ENCODE assay signal across 24 mouse cellular contexts in the genomic region with DNA sequence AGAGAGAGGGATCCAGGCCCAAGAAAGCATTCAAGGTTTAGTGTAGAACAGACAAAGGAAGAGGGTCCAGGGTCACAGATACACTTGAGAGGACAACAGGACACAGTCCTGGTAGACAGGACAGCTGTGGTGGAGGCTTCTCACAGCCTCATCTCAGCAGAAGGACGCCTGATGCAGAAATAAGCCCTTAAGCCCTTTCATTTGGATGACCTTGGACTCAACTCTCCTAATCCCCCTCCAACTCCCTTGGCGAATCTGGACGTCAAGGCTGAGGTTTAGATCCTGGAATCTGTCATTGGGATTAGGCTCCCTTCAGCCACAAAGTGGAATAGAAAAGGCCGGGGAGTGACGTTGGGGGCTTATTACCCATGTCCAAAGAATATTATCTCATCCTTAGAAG.
DNase-seq lines count a peak whose midpoint lies in the region; ATAC-seq lines count a peak whose summit lies in the region.
"Had no signal": no experiment of that assay in that cellular context is flagged by ENCODE, and none has a peak within 500 bp of the region (broad histone marks: within the 10 kb centered on the region; RNA-seq: fewer than 3 reads in every experiment).

No protein-coding gene starts in this region.

- no peaks in the 10 kb centered on the region for H3K36me3 ChIP-seq in kidney, embryonic 14.5 days (ENCODE audit: control insufficient read depth, insufficient read depth, low read length)
- no peaks in the 10 kb centered on the region for H3K36me3 ChIP-seq in embryonic facial prominence, embryonic 10.5 days (replicated peaks)
- no peaks in the 10 kb centered on the region for H3K36me3 ChIP-seq in embryonic facial prominence, embryonic 15.5 days
- H3K36me3 ChIP-seq in stomach, embryonic 14.5 days (ENCODE audit: control insufficient read depth, insufficient read depth, low read length): no peaks in the 10 kb centered on the region
- H3K36me3 ChIP-seq: heart, embryonic 15.5 days; limb, embryonic 12.5 days; lung, embryonic 15.5 days; neural tube, embryonic 13.5 days had no signal

- WGBS in kidney, embryonic 14.5 days: 60% methylated on average over 5 of the region's 5 CpGs
- 57% methylated on average over 5 of the region's 5 CpGs for WGBS in embryonic facial prominence, embryonic 10.5 days
- 34% methylated on average over 5 of the region's 5 CpGs for WGBS in embryonic facial prominence, embryonic 15.5 days
- WGBS in stomach, embryonic 14.5 days: 28% methylated on average over 5 of the region's 5 CpGs

- no peak overlapping the region for H3K4me3 ChIP-seq in kidney, embryonic 14.5 days (ENCODE audit: low read length)
- H3K4me3 ChIP-seq in embryonic facial prominence, embryonic 10.5 days: no peak overlapping the region
- H3K4me3 ChIP-seq in embryonic facial prominence, embryonic 15.5 days (replicated peaks): no peak overlapping the region
- H3K4me3 ChIP-seq in stomach, embryonic 14.5 days (ENCODE audit: low read depth, low read length): no peak overlapping the region
- H3K4me3 ChIP-seq: heart, adult 2 months; heart, embryonic 15.5 days; limb, embryonic 12.5 days; lung, embryonic 15.5 days; neural tube, embryonic 13.5 days had no signal

- peaks cover 9% of the 10 kb centered on the region; the same call in 1 of the 2 replicates for H3K4me1 ChIP-seq in kidney, embryonic 14.5 days (ENCODE audit: control insufficient read depth, insufficient read depth, low read length)
- H3K4me1 ChIP-seq in embryonic facial prominence, embryonic 10.5 days: peaks cover 5% of the 10 kb centered on the region; the same call in 1 of the 2 replicates
- peaks cover 6% of the 10 kb centered on the region; the same call in 1 of the 2 replicates for H3K4me1 ChIP-seq in embryonic facial prominence, embryonic 15.5 days
- H3K4me1 ChIP-seq in stomach, embryonic 14.5 days (ENCODE audit: control insufficient read depth, insufficient read depth, low read length): peaks cover 5% of the 10 kb centered on the region; the same call in 1 of the 2 replicates
- H3K4me1 ChIP-seq: lung, embryonic 15.5 days; neural tube, embryonic 13.5 days had no signal

- no peaks in the 10 kb centered on the region for H3K27me3 ChIP-seq in kidney, embryonic 14.5 days (ENCODE audit: control insufficient read depth, insufficient read depth, low read length)
- H3K27me3 ChIP-seq in embryonic facial prominence, embryonic 10.5 days (replicated peaks; ENCODE audit: low read depth, poor library complexity, severe bottlenecking): no peaks in the 10 kb centered on the region
- H3K27me3 ChIP-seq in embryonic facial prominence, embryonic 15.5 days: no peaks in the 10 kb centered on the region
- H3K27me3 ChIP-seq in stomach, embryonic 14.5 days (ENCODE audit: control insufficient read depth, insufficient read depth, low read length): no peaks in the 10 kb centered on the region
- H3K27me3 ChIP-seq: heart, embryonic 15.5 days; lung, embryonic 15.5 days; neural tube, embryonic 13.5 days had no signal

- no peak overlapping the region for H3K4me2 ChIP-seq in kidney, embryonic 14.5 days (replicated peaks; ENCODE audit: low read depth, low read length)
- H3K4me2 ChIP-seq in embryonic facial prominence, embryonic 15.5 days (replicated peaks): no peak overlapping the region
- no peak overlapping the region for H3K4me2 ChIP-seq in stomach, embryonic 14.5 days (replicated peaks; ENCODE audit: low read depth, low read length)
- H3K4me2 ChIP-seq: heart, embryonic 15.5 days; limb, embryonic 12.5 days; lung, embryonic 15.5 days; neural tube, embryonic 13.5 days had no signal

- no peak for ATAC-seq in kidney, embryonic 14.5 days (ENCODE audit: low FRiP score, low TSS enrichment)
- no peak for ATAC-seq in embryonic facial prominence, embryonic 15.5 days (ENCODE audit: insufficient number of reproducible peaks, low FRiP score, low TSS enrichment, low read depth)
- no peak for ATAC-seq in stomach, embryonic 14.5 days (ENCODE audit: insufficient number of reproducible peaks, insufficient read depth, low FRiP score, low read depth)
- ATAC-seq: hindbrain, postnatal 0 days; intestine, postnatal 0 days had no signal

- DNase-seq in kidney, postnatal 4 days: no peak
- no peak for DNase-seq in embryonic facial prominence, embryonic 10.5 days (ENCODE audit: low spot score)
- no peak for DNase-seq in ovary, postnatal 10 days (ENCODE audit: low spot score)
- no peak for DNase-seq in left cerebral cortex, postnatal 14 days (ENCODE audit: low spot score in 2 of 2)
- DNase-seq: adrenal gland, postnatal 36 days; B cell, adult 2 months; cerebellum, adult 11-12 months; cerebellum, postnatal 14 days; gastrocnemius, postnatal 10 days; heart, adult 2 months; heart, postnatal 4 days; lung, postnatal 4 days; right cerebral cortex, postnatal 4 days; thymus, postnatal 36 days had no signal

- intact Hi-C loops in left cerebral cortex, postnatal 14 days (cut with DNase I): no loop called here

- H3K9ac ChIP-seq in kidney, embryonic 14.5 days (ENCODE audit: low read depth, low read length): no peak overlapping the region; the same call in 1 of the 2 replicates
- H3K9ac ChIP-seq in embryonic facial prominence, embryonic 15.5 days: no peak overlapping the region
- no peak overlapping the region for H3K9ac ChIP-seq in stomach, embryonic 14.5 days (replicated peaks; ENCODE audit: low read depth, low read length)
- H3K9ac ChIP-seq: heart, embryonic 15.5 days; limb, embryonic 12.5 days; liver, embryonic 14.5 days; lung, embryonic 15.5 days; neural tube, embryonic 13.5 days had no signal

- H3K27ac ChIP-seq in kidney, embryonic 14.5 days (ENCODE audit: low read depth, low read length): peak overlapping the region; percentile 78
- 0 out of 2 replicates have a peak overlapping the region, but pooled peaks have one; percentile 6 for H3K27ac ChIP-seq in embryonic facial prominence, embryonic 10.5 days (replicated peaks)
- H3K27ac ChIP-seq in embryonic facial prominence, embryonic 15.5 days (replicated peaks): 0 out of 2 replicates have a peak overlapping the region, but pooled peaks have one; percentile 39
- peak overlapping the region; percentile 39; the same call in 1 of the 2 replicates for H3K27ac ChIP-seq in stomach, embryonic 14.5 days (ENCODE audit: low read length)
- H3K27ac ChIP-seq: heart, adult 2 months; heart, embryonic 15.5 days; hindbrain, postnatal 0 days; limb, embryonic 12.5 days; liver, embryonic 14.5 days; lung, embryonic 15.5 days; neural tube, embryonic 13.5 days had no signal

- no peaks in the 10 kb centered on the region for H3K9me3 ChIP-seq in kidney, embryonic 14.5 days (ENCODE audit: control insufficient read depth, low read length)
- no peaks in the 10 kb centered on the region for H3K9me3 ChIP-seq in embryonic facial prominence, embryonic 10.5 days
- no peaks in the 10 kb centered on the region for H3K9me3 ChIP-seq in embryonic facial prominence, embryonic 15.5 days (replicated peaks)
- no peaks in the 10 kb centered on the region for H3K9me3 ChIP-seq in stomach, embryonic 14.5 days (ENCODE audit: control insufficient read depth, low read depth, low read length)
- H3K9me3 ChIP-seq: heart, embryonic 15.5 days; limb, embryonic 12.5 days; lung, embryonic 15.5 days; neural tube, embryonic 13.5 days had no signal

Comparison
In these comparisons a context has a peak if more than half of its experiments do, and no peak if none do; other contexts are left out.
1. H3K27ac ChIP-seq: peak in every context shown above with its lines; median percentile 78 in kidney, embryonic 14.5 days; 39 in embryonic facial prominence, embryonic 15.5 days; 39 in stomach, embryonic 14.5 days; 6 in embryonic facial prominence, embryonic 10.5 days.